ENCODE assay signal across 8 mouse cellular contexts in the genomic region with DNA sequence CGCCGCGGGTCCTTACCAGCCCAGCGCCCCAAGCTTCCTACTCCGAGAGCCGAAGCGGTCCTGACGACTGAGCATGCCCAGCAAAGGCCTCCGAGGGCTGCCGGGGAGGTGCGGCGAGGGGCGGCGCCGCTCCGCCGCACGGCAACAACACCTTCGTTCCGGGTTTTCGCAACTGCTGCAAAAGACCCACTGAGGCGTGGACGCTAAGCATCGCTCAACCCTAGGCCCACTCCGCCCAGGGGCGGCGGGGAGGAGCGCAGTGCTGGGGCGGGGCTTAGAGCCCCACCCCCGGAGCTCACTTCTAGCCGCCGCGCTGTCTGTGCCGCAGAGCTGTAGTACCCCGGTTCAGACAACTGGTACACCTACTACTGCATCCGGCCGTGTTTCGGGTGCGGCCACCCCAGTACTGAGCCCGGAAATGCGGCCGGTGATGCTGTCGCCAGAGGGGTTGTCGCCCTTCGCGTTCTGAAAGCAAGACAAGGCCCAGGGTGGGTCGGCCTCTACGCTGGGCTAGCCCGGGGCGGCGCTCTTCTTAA. TPM values are rescaled to one million over a fixed set of nuclear protein-coding genes. Genes with fewer than 3 reads are reported as not detected.
DNase-seq lines count a peak whose midpoint lies in the region; ATAC-seq lines count a peak whose summit lies in the region.

No protein-coding gene starts in this region.

- H3K36me3 ChIP-seq in hindbrain, embryonic 12.5 days, result no peaks in the 10 kb centered on the region

- no peaks in the 10 kb centered on the region for H3K9me3 ChIP-seq in hindbrain, embryonic 12.5 days (replicated peaks)

- peak overlapping the region; percentile 100 for H3K27ac ChIP-seq in hindbrain, embryonic 12.5 days

- peak overlapping the region; percentile 68 for H3K4me2 ChIP-seq in hindbrain, embryonic 12.5 days (replicated peaks)

- peak overlapping the region; percentile 94 for H3K9ac ChIP-seq in hindbrain, embryonic 12.5 days

- peak; percentile 98 for DNase-seq in NIH3T3 (ENCODE audit: low read depth)
- peak; percentile 95 to 97 for DNase-seq in cerebellum, postnatal 10 days
- peak; percentile 91 to 92 for DNase-seq in frontal cortex, postnatal 10 days (ENCODE audit: low spot score in 2 of 2)
- peak; percentile 89 to 94 for DNase-seq in layer of hippocampus, postnatal 14 days (ENCODE audit: low spot score in 2 of 2)
- DNase-seq in lung, postnatal 14 days, result peak; percentile 92
- DNase-seq in retina, adult 2 months (ENCODE audit: low read depth, low spot score), result peak; percentile 75
- peak; percentile 95 to 98 for DNase-seq in thymus, postnatal 36 days

- H3K27me3 ChIP-seq in hindbrain, embryonic 12.5 days, result no peaks in the 10 kb centered on the region

- peak overlapping the region; percentile 73 for H3K4me3 ChIP-seq in hindbrain, embryonic 12.5 days

- under 1% methylated on average over 51 of the region's 51 CpGs for WGBS in hindbrain, embryonic 12.5 days

- peak; percentile 98 for ATAC-seq in hindbrain, embryonic 12.5 days (ENCODE audit: low FRiP score)

- H3K4me1 ChIP-seq in hindbrain, embryonic 12.5 days, result peaks cover 8% of the 10 kb centered on the region

RNA-seq across cellular contexts. Expression of a gene that starts 0.4 kb away (rescaled TPM):
- polyA plus RNA-seq in hindbrain, embryonic 12.5 days (2016; fragmentation: Nextera tagmentation; extraction: Ambion mirVana), result 10.1 and 10.3 TPM in 2 replicates
- 10 to 100 TPM; 91.2 to 95.3 TPM for total RNA-seq in layer of hippocampus, postnatal 14 days (2021)

Comparison
In these comparisons a context has a peak if more than half of its experiments do, and no peak if none do; other contexts are left out.
1. Peak in every context shown above with its lines: DNase-seq, ATAC-seq, H3K4me3 ChIP-seq and H3K27ac ChIP-seq.